Mouse (Mus musculus) lung, postnatal 10 days (tissue): ENCODE measurements around the gene Ndrg2.
A peak's percentile ranks its signal among the peaks of the same experiment; 100 is the strongest.

Experiments
- DNase-seq: peaks from one replicate; pipeline ENCODE4 v3.0.0; 2021

Ndrg2 gene

DNA sequence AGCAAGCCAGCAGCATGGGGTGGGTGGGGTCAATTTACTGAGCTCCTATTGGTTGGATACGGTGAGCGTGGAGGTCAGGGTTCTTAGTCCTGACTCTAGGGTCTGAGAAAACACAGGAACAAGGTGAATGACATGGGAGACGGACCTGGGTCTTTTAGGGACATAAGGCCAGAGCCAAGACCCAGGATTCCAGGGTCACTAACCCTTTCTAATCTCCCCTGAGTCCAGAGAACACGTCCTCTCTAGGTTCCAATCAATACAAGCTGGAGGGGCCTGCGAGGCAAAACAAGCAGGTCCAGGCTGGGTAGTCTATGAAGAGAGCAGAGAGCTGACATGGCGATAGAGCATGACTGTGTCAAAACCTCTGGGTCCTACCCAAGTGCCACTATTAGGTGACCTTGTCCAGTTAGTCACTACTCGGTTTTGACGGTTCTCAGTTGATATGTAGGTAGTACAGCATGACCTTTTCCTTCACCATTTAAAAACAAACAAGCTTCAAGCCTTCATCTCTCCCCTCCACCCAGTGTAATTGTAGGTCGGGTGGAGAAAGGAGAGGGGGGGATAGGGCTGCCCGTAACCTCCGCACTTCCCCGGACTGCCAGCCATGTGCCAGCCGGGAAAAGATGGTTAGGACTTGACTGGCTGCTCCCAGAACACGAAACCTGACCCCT, 1.4 kb downstream of the Ndrg2 start:
- DNase-seq: no peak

- DNase-seq: no peak
These were observed 2.7 kb downstream of the Ndrg2 start for GRCm38 (mm10) chr14:51911301-51911700.

GRCm38 (mm10) chr14:51906102-51906501, 7.9 kb downstream of the Ndrg2 start:
- DNase-seq: no peak

DNA sequence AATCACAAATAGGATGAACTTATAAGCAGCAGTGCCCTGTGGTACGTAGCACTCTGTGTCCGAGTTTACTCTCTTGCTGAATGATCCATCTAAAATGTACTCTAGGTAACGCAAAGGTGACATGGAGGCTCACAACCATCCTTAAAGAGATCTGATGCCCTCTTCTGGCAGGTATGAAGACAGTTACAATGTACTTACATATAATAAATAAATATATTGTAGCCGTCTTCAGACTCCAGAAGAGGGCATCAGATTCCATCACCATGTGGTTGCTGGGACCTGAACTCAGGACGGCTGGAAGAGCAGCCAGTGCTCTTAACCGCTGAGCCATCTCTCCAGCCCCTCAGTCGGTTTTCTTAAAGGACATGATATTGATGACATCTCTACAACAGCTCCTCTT, 9.3 kb downstream of the Ndrg2 start:
- no peak for DNase-seq

- no peak for DNase-seq
These were observed 10.2 kb downstream of the Ndrg2 start for GRCm38 (mm10) chr14:51903782-51904181.

GRCm38 (mm10) chr14:51902806-51903710, 10.9 kb downstream of the Ndrg2 start:
- peak; percentile 84 for DNase-seq

- no peak for DNase-seq
These were observed 14.6 kb downstream of the Ndrg2 start for GRCm38 (mm10) chr14:51899351-51899750.

GRCm38 (mm10) chr14:51896539-51897170, 17.3 kb downstream of the Ndrg2 start:
- no peak for DNase-seq

- no peak for DNase-seq
These were observed 17.9 kb downstream of the Ndrg2 start for GRCm38 (mm10) chr14:51896019-51896418.

- no peak for DNase-seq
These were observed 18.9 kb downstream of the Ndrg2 start for GRCm38 (mm10) chr14:51895071-51895470.

DNA sequence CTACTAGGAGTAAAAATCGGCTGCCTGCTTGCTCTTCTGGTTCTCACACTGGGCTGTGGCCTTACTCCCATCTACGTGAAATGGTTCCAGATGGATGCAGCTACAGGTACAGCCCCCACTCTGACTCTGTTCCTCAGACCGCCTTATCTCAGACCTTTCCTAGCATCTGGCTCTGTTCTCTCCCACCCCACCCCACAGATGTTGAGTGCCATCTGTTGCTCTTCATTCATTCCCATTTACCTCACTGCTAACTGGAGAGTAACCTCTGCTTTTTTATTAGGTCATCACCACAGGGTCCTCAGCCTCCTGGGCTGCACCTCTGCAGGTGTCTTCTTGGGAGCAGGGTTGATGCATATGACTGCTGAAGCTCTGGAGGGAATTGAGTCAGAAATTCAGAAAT, 20.1 kb downstream of the Ndrg2 start:
- no peak for DNase-seq

DNA sequence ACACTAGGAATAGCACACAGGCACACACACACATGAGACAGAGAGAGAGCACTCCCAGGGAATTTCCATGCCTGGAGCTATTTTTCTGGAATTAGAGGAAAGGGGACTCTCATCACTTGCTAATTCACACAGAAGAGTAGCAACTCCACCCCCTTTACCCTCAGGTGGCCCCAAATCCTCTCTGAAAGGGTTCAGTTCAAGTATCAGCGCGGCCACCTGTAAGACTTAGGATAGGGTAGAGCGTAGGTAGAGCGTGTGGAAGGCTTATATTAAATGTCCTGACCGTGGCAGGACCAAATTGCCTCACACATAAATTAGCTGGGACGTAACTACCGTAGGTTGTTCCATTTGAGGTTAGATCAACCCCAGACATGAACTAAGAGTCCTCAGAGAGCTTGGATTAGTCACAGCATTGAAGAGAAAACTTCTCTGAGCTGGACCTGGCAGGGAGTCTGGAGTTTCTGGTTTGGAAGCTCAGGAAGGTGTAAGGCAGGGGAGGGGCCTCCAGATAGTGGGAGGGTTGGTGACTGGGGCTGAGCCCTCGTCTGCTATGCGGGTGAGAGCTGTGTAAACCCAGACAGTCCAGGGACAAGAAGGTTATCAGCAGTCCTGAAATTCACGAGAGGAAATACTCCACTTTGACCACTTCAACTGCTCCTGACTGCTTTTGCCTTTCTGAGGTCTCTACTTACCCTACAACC, 20.7 kb downstream of the Ndrg2 start:
- DNase-seq: peak; percentile 70

GRCm38 (mm10) chr14:51892191-51892939, 21.6 kb downstream of the Ndrg2 start, which contains the start of gene Slc39a2:
TSS of gene Slc39a2 (plus strand) at chr14:51892889.
- DNase-seq: no peak

DNA sequence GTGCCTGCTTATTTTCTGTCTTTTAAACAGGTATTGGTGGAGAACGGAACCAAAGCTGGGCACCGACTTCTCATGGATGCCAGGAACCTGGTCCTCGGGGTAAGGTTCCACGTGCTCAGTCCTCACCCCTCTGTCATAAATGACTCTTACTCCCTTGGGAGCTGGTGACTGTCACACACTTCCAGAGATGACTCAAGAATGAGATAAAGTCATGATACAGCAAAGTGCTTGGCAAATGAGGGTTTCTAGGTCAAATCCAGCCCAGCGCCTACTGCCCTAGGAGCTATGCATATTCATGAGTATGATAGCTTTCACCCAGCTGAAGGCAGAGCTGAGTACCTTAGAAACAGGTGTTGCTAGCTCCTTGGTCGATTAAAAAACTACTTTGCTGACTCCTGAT, 24.1 kb downstream of the Ndrg2 start:
- DNase-seq: no peak

DNA sequence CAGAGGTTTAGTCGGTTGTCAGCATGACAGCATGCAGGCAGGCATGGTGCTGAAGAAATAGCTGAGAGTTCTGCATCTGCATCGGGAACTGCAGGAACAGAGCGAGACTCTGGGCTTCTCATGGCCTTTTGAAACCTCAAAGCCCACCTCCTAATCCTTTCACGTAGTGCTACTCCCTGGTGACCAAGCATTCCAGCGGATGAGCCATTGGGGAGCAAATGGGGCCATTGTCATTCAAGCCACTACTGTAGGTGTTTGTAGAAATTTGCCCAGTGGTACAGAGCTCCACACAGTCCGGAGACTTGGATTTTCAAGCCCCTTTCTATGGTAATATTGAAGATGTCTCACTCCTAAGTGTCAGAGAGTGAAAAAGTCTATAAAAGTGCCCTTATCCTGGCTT, 27.9 kb downstream of the Ndrg2 start:
- no peak for DNase-seq

GRCm38 (mm10) chr14:51884598-51885331, 29.2 kb downstream of the Ndrg2 start, which contains the start of gene Mettl17:
TSS of gene Mettl17 (plus strand) at chr14:51884842.
- DNase-seq: peak; percentile 99

GRCm38 (mm10) chr14:51884031-51884544, 29.9 kb downstream of the Ndrg2 start:
- DNase-seq: no peak

DNA sequence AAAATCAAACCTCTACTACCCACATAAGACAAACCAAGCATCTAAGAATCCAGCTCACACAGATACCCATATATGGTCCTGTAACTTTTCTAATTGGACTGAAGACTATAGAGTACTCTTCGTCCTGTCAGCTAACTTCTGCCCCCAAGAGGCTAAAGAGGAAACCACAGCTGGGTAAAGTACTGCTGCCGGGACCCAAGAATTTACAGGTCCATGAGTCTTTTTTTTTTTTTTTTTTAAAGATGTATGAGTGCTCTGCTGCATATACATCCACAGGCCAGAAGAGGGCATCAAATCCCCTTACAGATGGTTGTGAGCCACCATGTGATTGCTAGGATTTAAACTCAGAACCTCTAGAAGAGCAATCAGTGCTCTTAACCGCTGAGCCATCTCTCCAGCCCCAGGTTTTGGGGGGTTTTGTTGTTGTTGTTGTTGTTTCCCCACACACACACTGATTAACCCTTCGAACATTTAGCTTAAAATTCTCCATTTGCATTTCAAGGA, 30.4 kb downstream of the Ndrg2 start:
- DNase-seq: peak; percentile 92

DNA sequence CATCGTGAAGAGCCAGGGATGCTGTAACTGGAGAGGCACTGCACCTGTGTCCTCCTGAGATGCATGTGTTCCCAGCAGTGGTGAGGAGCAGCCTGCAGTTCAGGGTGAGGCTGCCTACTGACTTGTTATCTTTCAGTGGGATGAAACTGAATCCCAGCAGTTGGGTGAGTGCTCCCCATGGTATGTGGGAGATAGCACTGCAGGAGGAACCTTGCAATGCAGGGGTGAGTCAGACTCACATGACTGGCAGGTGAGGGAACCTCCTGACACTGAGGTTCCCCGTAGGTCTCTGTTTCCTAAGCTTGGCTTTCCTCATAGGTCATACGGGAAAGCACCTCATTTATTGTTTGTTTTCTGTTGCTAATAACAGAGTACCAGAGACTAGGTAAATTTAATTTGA, 36.4 kb downstream of the Ndrg2 start:
- no peak for DNase-seq

DNA sequence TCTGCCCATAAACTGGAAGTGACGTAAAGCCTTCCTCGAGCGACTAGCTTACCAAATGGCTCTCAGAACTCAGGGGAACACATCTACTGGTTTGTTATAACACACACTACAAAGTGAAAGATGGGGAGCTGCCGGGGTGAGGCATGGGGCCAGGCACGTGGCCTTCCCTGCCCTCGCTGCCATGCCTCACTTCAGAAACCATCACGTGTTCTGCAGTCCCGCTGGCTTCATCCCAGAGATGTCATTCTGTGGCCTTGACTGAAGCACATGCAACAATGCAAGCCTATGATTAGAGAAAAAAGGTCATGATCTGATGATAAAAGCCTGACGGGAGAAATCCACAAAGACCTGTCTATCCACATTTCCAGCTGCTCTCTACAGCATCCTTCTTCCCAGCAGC, 42.2 kb downstream of the Ndrg2 start:
- DNase-seq: no peak

DNA sequence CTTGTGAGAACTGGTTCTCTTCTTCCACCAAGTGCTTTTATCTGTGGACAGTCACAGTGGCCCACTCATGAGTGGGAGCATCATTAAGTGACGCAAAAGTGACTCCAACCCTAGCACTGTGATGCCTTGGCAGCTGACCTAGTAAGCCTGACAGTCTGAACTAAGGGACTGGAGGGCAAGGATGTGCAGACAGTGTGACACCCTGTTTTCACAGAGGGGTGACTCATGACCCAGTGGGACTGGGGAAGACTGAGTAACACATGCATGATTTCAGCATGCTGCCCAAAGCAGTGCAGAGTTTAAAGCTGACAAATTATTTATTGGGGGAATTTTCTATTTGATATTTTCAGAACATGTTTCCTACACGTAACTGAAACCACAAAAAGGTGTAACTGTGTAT, 43.2 kb downstream of the Ndrg2 start:
- DNase-seq: no peak
